Mouse (Mus musculus) hindbrain, postnatal 0 days (tissue): ENCODE results near the gene Rnf31. TPM values are rescaled to one million over a fixed set of nuclear protein-coding genes. Genes with fewer than 3 reads are reported as not detected.

Source experiments
- ATAC-seq: fragments of 200-750 bp; cut with Nextera tagmentation; 2 replicates; pipeline ENCODE4 v1.8.0; 2017; ENCODE audit warnings: mild to moderate bottlenecking, moderate TSS enrichment, moderate library complexity
- DNase-seq: peaks from one replicate; pipeline ENCODE4 v3.0.0-alpha.2; 2015; ENCODE audit warnings: low spot score
- H3K27ac ChIP-seq: fragments of 300-500 bp; sonication (generic); 2 replicates; pipeline ENCODE4 v1.5.1; 2014; ENCODE audit warnings: mild to moderate bottlenecking
- H3K27me3 ChIP-seq: fragments of 300-500 bp; sonication (generic); 2 replicates; pipeline ENCODE4 v1.6.1; 2014; ENCODE audit warnings: low read length, mixed read lengths; ENCODE audit not compliant: insufficient read depth
- H3K36me3 ChIP-seq: fragments of 300-500 bp; sonication (generic); 2 replicates; pipeline ENCODE4 v1.6.1; 2014; ENCODE audit warnings: low read length, mixed read lengths; ENCODE audit not compliant: insufficient read depth
- H3K4me1 ChIP-seq: fragments of 300-500 bp; sonication (generic); 2 replicates; pipeline ENCODE4 v1.6.1; 2014; ENCODE audit warnings: antibody characterized with exemption, low read length, mixed read lengths; ENCODE audit not compliant: insufficient read depth
- H3K4me2 ChIP-seq: fragments of 300-500 bp; sonication (generic); 2 replicates; pipeline ENCODE4 v1.6.1; 2014; ENCODE audit warnings: low read depth, mild to moderate bottlenecking, low read length, moderate library complexity, mixed read lengths
- H3K4me3 ChIP-seq: fragments of 300-500 bp; sonication (generic); 2 replicates; pipeline ENCODE4 v1.5.1; 2014; ENCODE audit warnings: low read length
- H3K9ac ChIP-seq: fragments of 300-500 bp; sonication (generic); replicated peaks from 2 replicates; pipeline ENCODE4 v1.6.1; 2014; ENCODE audit warnings: mild to moderate bottlenecking, low read length, moderate library complexity, mixed read lengths
- H3K9me3 ChIP-seq: fragments of 300-500 bp; sonication (generic); 2 replicates; pipeline ENCODE4 v1.6.1; 2016; ENCODE audit warnings: low read length, mixed read lengths
- CTCF ChIP-seq: IDR thresholded peaks from 2 replicates; pipeline ENCODE4 v1.5.1; 2016; ENCODE audit warnings: antibody characterized with exemption, control low read depth, low read depth
- WGBS: fragments of 180-500 bp; shearing (Covaris S2); extraction: QIAGEN DNeasy Blood & Tissue Kit; methylation state at CpG from one replicate; pipeline ENCODE4 v1.1.7; 2014; 5-methylcytosine and 5-hydroxymethylcytosine counted together
- polyA plus RNA-seq: library from polyadenylated mRNA; unstranded; fragments of >200 nt; fragmentation: Nextera tagmentation; extraction: Ambion mirVana; gene quantifications from 2 replicates; pipeline ENCODE4 v1.2.1, GENCODE M21; 2015
- total RNA-seq: library from RNA; depleted of rRNA; stranded (reverse); fragments of >200 nt; gene quantifications from 2 replicates; pipeline ENCODE4 v1.2.3, GENCODE M21; 2014

The Rnf31 gene
- total and polyA plus RNA-seq, 2 experiments from 2014 or later, result 21.2 to 25.5 TPM

DNA sequence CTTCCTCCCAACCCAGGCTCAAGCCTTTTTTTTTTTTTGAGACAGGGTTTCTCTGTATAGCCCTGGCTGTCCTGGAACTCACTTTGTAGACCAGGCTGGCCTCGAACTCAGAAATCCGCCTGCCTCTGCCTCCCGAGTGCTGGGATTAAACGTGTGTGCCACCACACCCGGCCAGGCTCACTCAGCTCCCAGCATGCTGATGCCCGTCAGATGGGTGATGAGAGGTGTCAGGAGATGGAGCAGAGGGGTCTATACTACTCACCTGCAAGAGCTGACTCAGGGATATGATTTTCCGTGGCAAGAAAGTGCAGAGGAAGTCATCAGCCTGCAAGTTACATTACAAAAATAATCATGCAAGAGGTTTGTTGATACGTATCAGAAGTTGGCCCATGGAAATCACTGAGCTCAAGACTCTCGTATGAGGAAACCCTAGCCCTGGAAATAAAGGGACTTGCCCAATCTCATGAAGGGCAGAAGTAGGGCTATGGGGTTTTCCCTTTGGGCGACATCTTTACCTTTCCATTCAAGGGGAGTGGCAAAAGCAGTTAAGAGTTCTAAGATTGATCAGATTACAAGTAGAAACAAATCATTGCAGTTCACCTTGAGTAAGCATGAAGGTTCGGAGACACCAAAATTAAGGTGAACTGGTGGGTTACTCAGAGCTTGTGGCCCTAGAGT is 1.6 kb upstream of the Rnf31 start:
- Histone ChIP-seq H3K27ac (peak overlapping the region; percentile 96; the same call in 1 of the 2 replicates), H3K9ac (peak overlapping the region; percentile 72), H3K9me3 (no peaks in the 10 kb centered on the region), H3K36me3 (peaks cover 8% of the 10 kb centered on the region), H3K4me2 (peak overlapping the region; percentile 90), H3K4me3 (peak overlapping the region; percentile 79), H3K27me3 (no peaks in the 10 kb centered on the region), H3K4me1 (peaks cover 24% of the 10 kb centered on the region)
- 89% methylated on average over 11 of the region's 11 CpGs for WGBS
- DNase-seq (no peak), ATAC-seq (no peak)
- no peak for TF ChIP-seq CTCF

DNA sequence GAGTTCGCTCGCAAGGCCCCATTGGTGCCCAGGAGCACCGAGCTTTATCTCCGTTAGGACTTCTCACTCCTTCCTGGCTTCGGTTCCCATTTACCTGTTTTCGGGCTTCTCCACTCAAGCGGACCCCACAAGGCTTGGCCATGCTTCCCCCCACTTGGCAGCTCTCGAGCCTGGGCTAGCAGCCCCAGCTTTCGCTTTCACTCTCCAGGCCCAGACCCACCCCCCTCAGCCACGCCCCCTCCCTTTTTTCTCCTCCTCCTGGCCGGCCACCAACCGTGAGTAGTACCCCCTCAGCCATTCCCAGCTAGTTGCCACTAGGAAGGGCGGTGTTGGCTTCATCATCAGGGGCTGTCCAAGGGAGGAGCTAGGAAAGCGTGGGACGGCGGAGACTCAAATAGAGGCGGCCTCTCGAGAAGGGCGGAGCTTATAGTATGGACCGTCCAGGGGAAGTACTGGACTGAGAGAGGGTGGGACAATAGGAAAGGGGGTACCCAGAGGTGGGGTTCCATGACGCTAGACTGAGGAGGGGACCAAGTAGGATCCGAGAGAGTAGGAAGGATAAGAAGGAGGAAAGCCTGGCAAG is 669 bp upstream of the Rnf31 start, which contains the start of gene Psme2:
Psme2 (minus strand) TSS at position 366 of the 583 bp plus-strand sequence.
- H3K4me3 ChIP-seq, result peak within 1 kb of the TSS; percentile 79
- H3K36me3 ChIP-seq, result peaks cover 17% of the 10 kb centered on the region
- DNase-seq (peak; percentile 97), ATAC-seq (peak; percentile 96)
- H3K4me1 ChIP-seq, result peaks cover 20% of the 10 kb centered on the region
- H3K9me3 ChIP-seq, result no peaks in the 10 kb centered on the region
- H3K27me3 ChIP-seq, result no peaks in the 10 kb centered on the region
- H3K4me2 ChIP-seq, result peak within 1 kb of the TSS; percentile 90
- peak within 1 kb of the TSS; percentile 72 for H3K9ac ChIP-seq
- TF ChIP-seq CTCF, result no peak
- H3K27ac ChIP-seq, result peak within 1 kb of the TSS; percentile 96
- WGBS, result under 1% methylated on average over 21 of the region's 22 CpGs

DNA sequence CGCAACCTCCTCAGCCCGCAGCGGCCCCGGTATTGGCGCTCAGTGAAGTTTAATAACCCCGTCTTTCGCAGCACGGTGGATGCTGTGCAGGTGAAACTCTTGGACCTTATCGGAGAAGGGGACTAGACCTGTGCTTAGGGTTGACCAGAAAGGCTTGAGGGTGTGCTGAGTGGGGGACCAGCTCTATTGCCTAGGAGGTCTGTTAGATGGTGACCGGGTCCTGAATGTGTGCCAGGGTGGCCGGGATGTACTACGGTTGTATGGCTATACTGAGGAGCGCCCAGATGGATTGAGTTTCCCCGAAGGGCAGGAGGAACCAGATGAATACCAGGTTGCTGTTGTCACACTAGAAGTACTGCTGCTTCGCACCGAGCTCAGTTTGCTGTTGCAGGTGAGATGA is 718 bp downstream of the Rnf31 start:
- DNase-seq, result no peak
- H3K4me2 ChIP-seq, result peak overlapping the region; percentile 90
- peak overlapping the region; percentile 72 for H3K9ac ChIP-seq
- TF ChIP-seq CTCF, result no peak
- H3K4me3 ChIP-seq, result peak overlapping the region; percentile 79
- H3K4me1 ChIP-seq, result peaks cover 20% of the 10 kb centered on the region
- no peak for ATAC-seq
- H3K9me3 ChIP-seq, result no peaks in the 10 kb centered on the region
- no peaks in the 10 kb centered on the region for H3K27me3 ChIP-seq
- 7% methylated on average over 16 of the region's 16 CpGs for WGBS
- H3K27ac ChIP-seq, result peak overlapping the region; percentile 96
- H3K36me3 ChIP-seq, result peaks cover 30% of the 10 kb centered on the region

DNA sequence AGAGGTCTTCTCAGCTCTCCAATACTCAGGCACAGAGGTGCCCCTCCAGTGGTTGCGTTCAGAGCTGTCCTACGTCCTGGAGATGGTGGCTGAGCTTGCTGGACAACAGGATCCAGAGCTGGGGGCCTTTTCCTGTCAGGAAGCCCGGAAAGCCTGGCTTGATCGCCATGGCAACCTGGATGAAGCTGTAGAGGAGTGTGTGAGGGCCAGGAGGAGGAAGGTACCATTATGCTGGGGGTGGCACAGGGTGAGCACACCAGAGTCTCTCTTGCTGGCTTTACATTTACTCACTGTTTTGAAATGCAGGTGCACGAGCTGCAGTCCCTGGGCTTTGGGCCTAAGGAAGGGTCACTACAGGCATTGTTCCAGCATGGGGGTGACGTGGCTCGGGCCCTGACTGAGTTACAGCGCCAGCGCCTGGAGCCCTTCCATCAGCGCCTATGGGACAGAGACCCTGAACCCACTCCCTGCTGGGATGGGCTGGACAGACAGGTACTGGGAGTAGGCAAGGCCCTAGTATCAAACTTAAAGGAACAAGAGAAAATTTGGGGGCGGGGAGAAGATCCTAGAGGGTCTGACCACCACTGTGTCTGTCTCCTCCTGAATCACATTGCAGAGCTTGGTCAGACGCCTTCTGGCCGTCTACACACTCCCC is 4.7 kb downstream of the Rnf31 start:
- no peak overlapping the region for H3K9ac ChIP-seq
- ATAC-seq, result no peak
- no peak overlapping the region for H3K4me3 ChIP-seq
- no peak overlapping the region for H3K4me2 ChIP-seq
- TF ChIP-seq CTCF, result no peak
- no peak overlapping the region for H3K27ac ChIP-seq
- WGBS, result 63% methylated on average over 13 of the region's 13 CpGs
- no peaks in the 10 kb centered on the region for H3K27me3 ChIP-seq
- no peaks in the 10 kb centered on the region for H3K9me3 ChIP-seq
- peaks cover 16% of the 10 kb centered on the region for H3K4me1 ChIP-seq
- peak; percentile 48 for DNase-seq
- H3K36me3 ChIP-seq, result peaks cover 57% of the 10 kb centered on the region

DNA sequence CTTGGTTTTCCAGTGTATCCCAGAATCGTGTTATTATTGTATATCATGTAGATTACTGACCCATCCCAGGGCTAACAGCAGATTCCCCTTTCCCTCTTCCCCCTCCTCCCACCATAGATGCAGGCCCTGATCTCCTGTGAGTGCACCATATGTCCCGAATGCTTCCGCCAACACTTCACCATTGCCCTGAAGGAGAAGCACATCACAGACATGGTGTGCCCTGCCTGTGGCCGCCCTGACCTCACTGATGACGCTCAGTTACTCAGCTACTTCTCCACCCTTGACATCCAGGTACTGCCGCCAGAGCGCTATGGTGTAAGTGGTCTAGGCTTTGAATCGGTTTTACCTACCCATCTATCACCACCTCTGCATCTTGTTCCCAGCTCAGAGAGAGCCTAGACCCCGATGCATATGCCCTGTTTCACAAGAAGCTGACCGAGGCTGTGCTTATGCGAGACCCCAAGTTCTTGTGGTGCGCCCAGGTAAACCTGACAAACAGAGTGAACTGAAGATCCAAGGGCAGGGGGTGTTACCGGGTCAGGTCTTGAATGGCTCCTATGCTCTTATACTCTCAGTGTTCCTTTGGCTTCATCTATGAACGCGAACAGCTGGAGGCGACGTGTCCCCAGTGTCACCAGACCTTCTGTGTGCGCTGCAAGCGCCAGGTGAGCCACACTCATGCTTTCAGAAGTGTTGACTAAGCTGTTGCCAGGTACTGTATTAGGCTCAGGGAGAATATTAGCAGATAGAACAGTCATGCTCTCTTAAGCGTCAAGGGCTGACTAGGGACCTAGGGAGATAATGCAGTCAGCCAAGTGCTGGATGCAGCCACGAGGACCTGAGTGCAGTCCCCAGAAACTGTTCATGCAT is 7.2 kb downstream of the Rnf31 start:
- no peak for TF ChIP-seq CTCF
- WGBS, result 94% methylated on average over 21 of the region's 21 CpGs
- H3K4me3 ChIP-seq, result no peak overlapping the region
- H3K4me2 ChIP-seq, result no peak overlapping the region
- H3K27ac ChIP-seq, result no peak overlapping the region
- no peak overlapping the region for H3K9ac ChIP-seq
- H3K4me1 ChIP-seq, result no peaks in the 10 kb centered on the region
- no peak for DNase-seq
- peaks cover 75% of the 10 kb centered on the region for H3K36me3 ChIP-seq
- H3K27me3 ChIP-seq, result no peaks in the 10 kb centered on the region
- no peak for ATAC-seq
- H3K9me3 ChIP-seq, result no peaks in the 10 kb centered on the region

DNA sequence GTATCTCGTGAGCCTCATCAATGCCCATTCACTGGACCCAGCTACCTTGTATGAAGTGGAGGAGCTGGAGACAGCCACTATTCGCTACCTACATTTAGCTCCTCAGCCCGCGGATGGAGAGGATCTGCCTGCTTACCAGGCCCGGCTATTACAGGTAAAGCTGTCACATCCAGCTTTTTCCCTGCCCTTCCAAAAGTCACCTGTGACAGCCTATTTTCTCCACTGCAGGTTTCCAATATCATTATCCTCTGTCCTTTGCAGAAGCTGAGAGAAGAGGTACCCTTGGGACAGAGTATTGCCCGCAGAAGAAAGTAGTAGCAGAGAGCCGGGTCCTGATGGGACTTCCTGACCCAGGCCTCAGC is 11.7 kb downstream of the Rnf31 start, which contains the start of gene Irf9:
Irf9 (plus strand) TSS at position 301 of the 362 bp plus-strand sequence.
- peaks cover 61% of the 10 kb centered on the region for H3K36me3 ChIP-seq
- 88% methylated on average over 7 of the region's 7 CpGs for WGBS
- no peaks in the 10 kb centered on the region for H3K27me3 ChIP-seq
- no peaks in the 10 kb centered on the region for H3K4me1 ChIP-seq
- no peaks in the 10 kb centered on the region for H3K9me3 ChIP-seq
- H3K4me2 ChIP-seq, result peak within 1 kb of the TSS; percentile 50
- ATAC-seq (no peak), DNase-seq (no peak)
- H3K4me3 ChIP-seq, result peak within 1 kb of the TSS; percentile 29
- H3K27ac ChIP-seq, result peak within 1 kb of the TSS; percentile 62
- peak within 1 kb of the TSS; percentile 33; the same call in 1 of the 2 replicates for H3K9ac ChIP-seq
- no peak for TF ChIP-seq CTCF
